In genomic region chr8:105356681-105357080, GRCm38 (mm10) we compare ENCODE assay signal across 24 mouse cellular contexts. TPM values are rescaled to one million over a fixed set of nuclear protein-coding genes. Genes with fewer than 3 reads are reported as not detected.
"Had no signal": no experiment of that assay in that cellular context is flagged by ENCODE, and none has a peak within 500 bp of the region (broad histone marks: within the 10 kb centered on the region; RNA-seq: fewer than 3 reads in every experiment).

No protein-coding gene starts in this region.

- H3K27me3 ChIP-seq: hindbrain, embryonic 13.5 days; hindbrain, embryonic 15.5 days; limb, embryonic 12.5 days had no signal

- H3K4me3 ChIP-seq: heart, adult 2 months; heart, embryonic 12.5 days; hindbrain, embryonic 10.5 days; hindbrain, embryonic 13.5 days; hindbrain, embryonic 15.5 days; layer of hippocampus, adult 2 months; left cerebral cortex, adult 2 months; limb, embryonic 10.5 days; limb, embryonic 12.5 days; liver, embryonic 13.5 days; liver, embryonic 15.5 days had no signal

- H3K9ac ChIP-seq: heart, embryonic 12.5 days; hindbrain, embryonic 13.5 days; hindbrain, embryonic 15.5 days; limb, embryonic 12.5 days; liver, embryonic 13.5 days; liver, embryonic 15.5 days; liver, postnatal 0 days had no signal

- H3K27ac ChIP-seq: heart, adult 2 months; hindbrain, embryonic 13.5 days; hindbrain, embryonic 15.5 days; hindbrain, postnatal 0 days; layer of hippocampus, adult 2 months; left cerebral cortex, adult 2 months; limb, embryonic 12.5 days; liver, embryonic 13.5 days; liver, embryonic 15.5 days had no signal

- H3K36me3 ChIP-seq: heart, embryonic 12.5 days; liver, embryonic 13.5 days; liver, embryonic 15.5 days had no signal

- H3K9me3 ChIP-seq: heart, embryonic 12.5 days; hindbrain, embryonic 10.5 days; hindbrain, embryonic 13.5 days; hindbrain, embryonic 15.5 days; limb, embryonic 10.5 days; limb, embryonic 12.5 days; liver, embryonic 13.5 days; liver, embryonic 15.5 days had no signal

- DNase-seq: gastrocnemius, postnatal 25 days; heart, adult 2 months; heart, postnatal 10 days; heart, postnatal 4 days; kidney, adult 18-20 months; kidney, adult 8-10 months; kidney, postnatal 10 days; kidney, postnatal 25 days; kidney, postnatal 4 days; liver; liver, embryonic 13.5 days; liver, postnatal 0 days had no signal

- ATAC-seq: hindbrain, postnatal 0 days; intestine, embryonic 16.5 days; liver, postnatal 0 days had no signal

- H3K4me2 ChIP-seq: heart, embryonic 12.5 days; hindbrain, embryonic 13.5 days; hindbrain, embryonic 15.5 days; limb, embryonic 12.5 days; liver, embryonic 11.5 days; liver, embryonic 13.5 days; liver, embryonic 15.5 days had no signal

- H3K4me1 ChIP-seq: liver, embryonic 13.5 days; liver, embryonic 15.5 days had no signal

RNA-seq across cellular contexts. Expression of gene Plekhg4, which starts 16.4 kb away (rescaled TPM):
- polyA plus RNA-seq: heart, embryonic 12.5 days; liver, embryonic 11.5 days; liver, embryonic 15.5 days; liver, postnatal 0 days had no signal
